Mouse (Mus musculus) limb, embryonic 11.5 days (tissue): Measurements from ENCODE around the gene Bpifb1. TPM values are rescaled to one million over a fixed set of nuclear protein-coding genes. Genes with fewer than 3 reads are reported as not detected.
"Not testable (repeated sequence)": the region's sequence is repeated elsewhere in the genome, so short reads cannot be mapped to it uniquely, and the experiment has no call there.

Experiments used
- ATAC-seq: fragments of 200-750 bp; cut with Nextera tagmentation; 2 replicates; pipeline ENCODE4 v1.8.0; 2017; ENCODE audit warnings: low read depth; ENCODE audit not compliant: insufficient number of reproducible peaks, low FRiP score, low TSS enrichment
- DNase-seq: peaks from one replicate; pipeline ENCODE4 v3.0.0-alpha.2; 2015; ENCODE audit warnings: low spot score
- H3K27ac ChIP-seq: fragments of 300-500 bp; sonication (generic); replicated peaks from 2 replicates; pipeline ENCODE4 v1.5.1; 2014; ENCODE audit warnings: low read depth, mild to moderate bottlenecking, low read length
- H3K27me3 ChIP-seq: fragments of 300-500 bp; sonication (generic); 2 replicates; pipeline ENCODE4 v1.6.1; 2014; ENCODE audit warnings: mild to moderate bottlenecking, low read length, mixed read lengths; ENCODE audit not compliant: control insufficient read depth, insufficient read depth
- H3K36me3 ChIP-seq: fragments of 300-500 bp; sonication (generic); 2 replicates; pipeline ENCODE4 v1.6.1; 2014; ENCODE audit warnings: mild to moderate bottlenecking, low read length, moderate library complexity, mixed read lengths; ENCODE audit not compliant: control insufficient read depth, insufficient read depth
- H3K4me1 ChIP-seq: fragments of 300-500 bp; sonication (generic); 2 replicates; pipeline ENCODE4 v1.6.1; 2014; ENCODE audit warnings: low read length, mixed read lengths; ENCODE audit not compliant: control insufficient read depth, insufficient read depth
- H3K4me2 ChIP-seq: fragments of 300-500 bp; sonication (generic); 2 replicates; pipeline ENCODE4 v1.6.1; 2014; ENCODE audit warnings: low read depth, mild to moderate bottlenecking, moderate library complexity; ENCODE audit not compliant: severe bottlenecking
- H3K4me3 ChIP-seq: fragments of 300-500 bp; sonication (generic); 2 replicates; pipeline ENCODE4 v1.5.1; 2014; ENCODE audit warnings: low read depth, low read length
- H3K9ac ChIP-seq: fragments of 300-500 bp; sonication (generic); 2 replicates; pipeline ENCODE4 v1.6.1; 2014; ENCODE audit warnings: mild to moderate bottlenecking, low read length
- H3K9me3 ChIP-seq: fragments of 300-500 bp; sonication (generic); 2 replicates; pipeline ENCODE4 v1.6.1; 2016; ENCODE audit warnings: low read length; ENCODE audit not compliant: control insufficient read depth
- WGBS: fragments of 180-500 bp; shearing (Covaris S2); extraction: QIAGEN DNeasy Blood & Tissue Kit; methylation state at CpG from one replicate; pipeline ENCODE4 v1.1.7; 2014; 5-methylcytosine and 5-hydroxymethylcytosine counted together
- polyA plus RNA-seq: library from polyadenylated mRNA; unstranded; fragments of >200 nt; fragmentation: Nextera tagmentation; extraction: Ambion mirVana; gene quantifications from 2 replicates; pipeline ENCODE4 v1.2.1, GENCODE M21; 2014

Bpifb1 gene
- polyA plus RNA-seq, 1 experiment from 2014 or later, result not detected

GRCm38 (mm10) chr2:154219950-154220349 lies 29.3 kb downstream of the Bpifb1 start:
- 79% methylated on average over 5 of the region's 5 CpGs for WGBS
- Histone ChIP-seq H3K4me1 (peaks cover 10% of the 10 kb centered on the region), H3K4me2 (no peak overlapping the region)

GRCm38 (mm10) chr2:154223265-154223916 lies 32.8 kb downstream of the Bpifb1 start, which contains the start of gene Bpifb5:
TSS of gene Bpifb5 (plus strand) at chr2:154223742.
- H3K9me3 ChIP-seq, result no peaks in the 10 kb centered on the region
- no peak within 1 kb of the TSS for H3K9ac ChIP-seq
- ATAC-seq, result peak; percentile 52
- H3K36me3 ChIP-seq, result no peaks in the 10 kb centered on the region
- H3K4me2 ChIP-seq, result peak within 1 kb of the TSS; percentile 17; the same call in 1 of the 2 replicates
- peaks cover 10% of the 10 kb centered on the region for H3K4me1 ChIP-seq
- 2% methylated on average over 14 of the region's 14 CpGs for WGBS
- H3K27ac ChIP-seq, result no peak within 1 kb of the TSS
- no peak within 1 kb of the TSS for H3K4me3 ChIP-seq
- no peaks in the 10 kb centered on the region for H3K27me3 ChIP-seq
- peak; percentile 72 for DNase-seq

More at GRCm38 (mm10) chr2:154219950-154220349, 29.3 kb downstream of the Bpifb1 start:
- ATAC-seq (no peak), DNase-seq (no peak)
- Histone ChIP-seq H3K36me3 (no peaks in the 10 kb centered on the region), H3K9me3 (no peaks in the 10 kb centered on the region), H3K27me3 (no peaks in the 10 kb centered on the region), H3K27ac (no peak overlapping the region), H3K4me3 (no peak overlapping the region), H3K9ac (no peak overlapping the region)

- no peaks in the 10 kb centered on the region for H3K27me3 ChIP-seq
- 0 out of 2 replicates have a peak overlapping the region, but pooled peaks have one; percentile 17 for H3K4me2 ChIP-seq
- ATAC-seq, result no peak
- no peaks in the 10 kb centered on the region for H3K36me3 ChIP-seq
- H3K27ac ChIP-seq, result no peak overlapping the region
- H3K9me3 ChIP-seq, result no peaks in the 10 kb centered on the region
- no peak overlapping the region for H3K9ac ChIP-seq
- DNase-seq, result no peak
- H3K4me1 ChIP-seq, result peaks cover 10% of the 10 kb centered on the region
- WGBS, result 6% methylated on average over 2 of the region's 2 CpGs
- no peak overlapping the region for H3K4me3 ChIP-seq
Observed at GRCm38 (mm10) chr2:154223917-154224273, 33.3 kb downstream of the Bpifb1 start.

- H3K4me3 ChIP-seq, result no peak overlapping the region
- H3K9me3 ChIP-seq, result no peaks in the 10 kb centered on the region
- WGBS, result 67% methylated on average over 4 of the region's 4 CpGs
- no peaks in the 10 kb centered on the region for H3K27me3 ChIP-seq
- H3K36me3 ChIP-seq, result no peaks in the 10 kb centered on the region
- no peak for ATAC-seq
- DNase-seq, result peak; percentile 25
- no peak overlapping the region for H3K4me2 ChIP-seq
- H3K4me1 ChIP-seq, result peaks cover 10% of the 10 kb centered on the region
- H3K9ac ChIP-seq, result no peak overlapping the region
- no peak overlapping the region for H3K27ac ChIP-seq
Observed at GRCm38 (mm10) chr2:154226991-154227390, 36.4 kb downstream of the Bpifb1 start.

- no peak overlapping the region for H3K4me2 ChIP-seq
- H3K9ac ChIP-seq, result no peak overlapping the region
- peaks cover 10% of the 10 kb centered on the region for H3K4me1 ChIP-seq
- no peaks in the 10 kb centered on the region for H3K9me3 ChIP-seq
- WGBS, result 78% methylated on average over 5 of the region's 5 CpGs
- H3K36me3 ChIP-seq, result no peaks in the 10 kb centered on the region
- no peak overlapping the region for H3K4me3 ChIP-seq
- H3K27ac ChIP-seq, result no peak overlapping the region
- ATAC-seq (no peak), DNase-seq (no peak)
- no peaks in the 10 kb centered on the region for H3K27me3 ChIP-seq
Observed at GRCm38 (mm10) chr2:154227830-154228229, 37.2 kb downstream of the Bpifb1 start.

- Histone ChIP-seq H3K27me3 (no peaks in the 10 kb centered on the region), H3K9ac (no peak overlapping the region), H3K27ac (no peak overlapping the region), H3K36me3 (no peaks in the 10 kb centered on the region), H3K4me2 (no peak overlapping the region), H3K4me3 (no peak overlapping the region), H3K4me1 (no peaks in the 10 kb centered on the region), H3K9me3 (no peaks in the 10 kb centered on the region)
- ATAC-seq, result no peak
- no peak for DNase-seq
- 93% methylated on average over 6 of the region's 6 CpGs for WGBS
Observed at GRCm38 (mm10) chr2:154233426-154233825, 42.8 kb downstream of the Bpifb1 start.

- Histone ChIP-seq H3K27me3 (no peaks in the 10 kb centered on the region), H3K36me3 (no peaks in the 10 kb centered on the region), H3K9me3 (no peaks in the 10 kb centered on the region), H3K27ac (no peak overlapping the region), H3K4me1 (no peaks in the 10 kb centered on the region), H3K9ac (no peak overlapping the region), H3K4me2 (no peak overlapping the region), H3K4me3 (no peak overlapping the region)
- no peak for ATAC-seq
- DNase-seq, result no peak
- 89% methylated on average over 6 of the region's 6 CpGs for WGBS
Observed at GRCm38 (mm10) chr2:154240771-154241170, 50.2 kb downstream of the Bpifb1 start.

GRCm38 (mm10) chr2:154242726-154243125 lies 52.1 kb downstream of the Bpifb1 start:
- not testable (repeated sequence) for H3K4me1 ChIP-seq, ATAC-seq, H3K9ac ChIP-seq, H3K4me2 ChIP-seq, H3K9me3 ChIP-seq, H3K36me3 ChIP-seq, H3K4me3 ChIP-seq, H3K27me3 ChIP-seq, H3K27ac ChIP-seq, DNase-seq
- 96% methylated on average over 11 of the region's 12 CpGs for WGBS
